Mouse (Mus musculus): ENCODE measurements around the gene Zfp638. TPM values are rescaled to one million over a fixed set of nuclear protein-coding genes. Genes with fewer than 3 reads are reported as not detected.

Gene Zfp638
- polyA plus RNA-seq (2014; fragmentation: Illumina TruSeq; extraction: RNeasy Lipid Tissue Mini Kit (QIAGEN cat#74804); ENCODE audit: low read depth, low replicate concordance), result 280 TPM

GRCm38 (mm10) chr6:83866954-83867597, at the start of gene Zfp638:
Zfp638 (plus strand) TSS chr6:83867109.

GRCm38 (mm10) chr6:83831606-83832123, 35.2 kb upstream of the Zfp638 start, which contains the start of gene Paip2b:
Paip2b (minus strand) TSS chr6:83831741.

GRCm38 (mm10) chr6:84008363-84009171, 141.7 kb downstream of the Zfp638 start, which contains the start of gene Dysf:
Dysf (plus strand) TSS chr6:84008590.

Other genes with a start within 250 kb of the Zfp638 start
- gene Clec4f, start 210.9 kb upstream of the Zfp638 start, polyA plus RNA-seq (2014; fragmentation: Illumina TruSeq; extraction: RNeasy Lipid Tissue Mini Kit (QIAGEN cat#74804); ENCODE audit: low read depth, low replicate concordance), result not detected
- not detected for gene Cd207, start 189.3 kb upstream of the Zfp638 start, polyA plus RNA-seq (2014; fragmentation: Illumina TruSeq; extraction: RNeasy Lipid Tissue Mini Kit (QIAGEN cat#74804); ENCODE audit: low read depth, low replicate concordance)
- gene Vax2, start 155.8 kb upstream of the Zfp638 start, polyA plus RNA-seq (2014; fragmentation: Illumina TruSeq; extraction: RNeasy Lipid Tissue Mini Kit (QIAGEN cat#74804); ENCODE audit: low read depth, low replicate concordance), result not detected
- gene Atp6v1b1, start 124.1 kb upstream of the Zfp638 start, polyA plus RNA-seq (2014; fragmentation: Illumina TruSeq; extraction: RNeasy Lipid Tissue Mini Kit (QIAGEN cat#74804); ENCODE audit: low read depth, low replicate concordance), result not detected
- not detected for gene Ankrd53, start 104.5 kb upstream of the Zfp638 start, polyA plus RNA-seq (2014; fragmentation: Illumina TruSeq; extraction: RNeasy Lipid Tissue Mini Kit (QIAGEN cat#74804); ENCODE audit: low read depth, low replicate concordance)
- 59.9 TPM for gene Tex261, start 91.3 kb upstream of the Zfp638 start, polyA plus RNA-seq (2014; fragmentation: Illumina TruSeq; extraction: RNeasy Lipid Tissue Mini Kit (QIAGEN cat#74804); ENCODE audit: low read depth, low replicate concordance)
- gene Nagk, start 72.1 kb upstream of the Zfp638 start, polyA plus RNA-seq (2014; fragmentation: Illumina TruSeq; extraction: RNeasy Lipid Tissue Mini Kit (QIAGEN cat#74804); ENCODE audit: low read depth, low replicate concordance), result 16.0 TPM
- gene Paip2b, start 35.4 kb upstream of the Zfp638 start, polyA plus RNA-seq (2014; fragmentation: Illumina TruSeq; extraction: RNeasy Lipid Tissue Mini Kit (QIAGEN cat#74804); ENCODE audit: low read depth, low replicate concordance), result 63.2 TPM
- gene Dysf, start 141.5 kb downstream of the Zfp638 start, polyA plus RNA-seq (2014; fragmentation: Illumina TruSeq; extraction: RNeasy Lipid Tissue Mini Kit (QIAGEN cat#74804); ENCODE audit: low read depth, low replicate concordance), result 5.2 TPM